Mouse (Mus musculus) thymus, adult 2 months (tissue): Measurements from ENCODE around the gene Rhpn2.

Source experiments
- CTCF ChIP-seq: fragments of 200-500 bp; IDR thresholded peaks from 2 replicates; pipeline ENCODE4 v1.5.1; 2012; ENCODE audit warnings: mild to moderate bottlenecking, control low read depth, low read length, moderate library complexity, borderline replicate concordance; ENCODE audit not compliant: control insufficient read depth, poor library complexity, insufficient read depth; ENCODE audit errors: extremely low read depth
- POLR2A ChIP-seq: fragments of 200-500 bp; IDR thresholded peaks from 2 replicates; pipeline ENCODE4 v1.6.1; 2012; ENCODE audit warnings: mild to moderate bottlenecking, low read length, control low read depth, moderate library complexity; ENCODE audit not compliant: control insufficient read depth, poor library complexity, insufficient read depth; ENCODE audit errors: extremely low read depth

- TF ChIP-seq CTCF (no peak), POLR2A (no peak)
Measured at GRCm38 (mm10) chr7:35392935-35393334, 59.0 kb downstream of the Rhpn2 start.
